Mouse (Mus musculus): Measurements from ENCODE around the gene Arf5. TPM values are rescaled to one million over a fixed set of nuclear protein-coding genes. Genes with fewer than 3 reads are reported as not detected.
A peak's percentile ranks its signal among the peaks of the same experiment; 100 is the strongest.

The Arf5 gene
- 289 and 311 TPM in 2 replicates for polyA plus RNA-seq (2014; fragmentation: Nextera tagmentation; extraction: Ambion mirVana)

- Histone ChIP-seq H3K4me3 (ENCODE audit: low read depth, low read length) (peak within 1 kb of the TSS; percentile 94), H3K27ac (replicated peaks; ENCODE audit: low read depth, low read length) (peak within 1 kb of the TSS; percentile 65), H3K4me1 (ENCODE audit: control insufficient read depth, insufficient read depth, low read length) (peaks cover 7% of the 10 kb centered on the region), H3K9me3 (replicated peaks; ENCODE audit: control insufficient read depth, low read length) (no peaks in the 10 kb centered on the region), H3K9ac (replicated peaks; ENCODE audit: low read length) (peak within 1 kb of the TSS; percentile 97), H3K36me3 (replicated peaks; ENCODE audit: control insufficient read depth, insufficient read depth, low read depth, low read length) (no peaks in the 10 kb centered on the region; the same call in 1 of the 2 replicates), H3K27me3 (ENCODE audit: control insufficient read depth, insufficient read depth, low read length) (no peaks in the 10 kb centered on the region), H3K4me2 (ENCODE audit: low read depth, low read length) (peak within 1 kb of the TSS; percentile 66)
- peak; percentile 60 for ATAC-seq (replicated peaks; ENCODE audit: insufficient number of reproducible peaks, low FRiP score, low TSS enrichment, low read depth)
- 3% methylated on average over 25 of the region's 42 CpGs for WGBS
- peak; percentile 89 for DNase-seq (ENCODE audit: low spot score)
These were observed at the start of gene Arf5 for GRCm38 (mm10) chr6:28423313-28423712. Gene Arf5, plus strand, starts transcription at chr6:28423560.

DNA sequence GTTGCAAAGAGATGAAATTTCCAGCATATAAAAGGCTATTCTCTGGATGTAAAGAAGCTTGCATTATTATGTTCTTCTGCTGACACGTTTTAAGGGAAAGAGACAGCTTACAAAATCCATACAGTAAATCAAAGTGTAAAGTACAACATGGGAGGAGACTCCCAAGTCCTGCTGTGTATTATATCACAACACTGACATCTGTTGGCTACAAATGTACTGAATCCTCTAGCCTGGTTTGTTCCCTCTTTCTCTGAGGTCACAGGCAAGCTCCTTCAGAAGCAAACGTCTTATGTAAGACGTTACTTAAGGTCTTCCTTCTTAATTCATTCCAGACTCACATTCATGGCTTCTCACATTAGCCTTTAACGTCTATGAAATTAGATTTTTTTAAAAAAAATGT, 41.4 kb upstream of the Arf5 start:
- ATAC-seq (replicated peaks; ENCODE audit: insufficient number of reproducible peaks, low FRiP score, low TSS enrichment, low read depth), result no peak
- 37% methylated on average over 4 of the region's 4 CpGs for WGBS

GRCm38 (mm10) chr6:28385169-28385568, 38.2 kb upstream of the Arf5 start:
- Histone ChIP-seq H3K4me2 (ENCODE audit: low read depth, low read length) (no peak overlapping the region), H3K27me3 (ENCODE audit: control insufficient read depth, insufficient read depth, low read length) (no peaks in the 10 kb centered on the region), H3K4me1 (ENCODE audit: control insufficient read depth, insufficient read depth, low read length) (no peaks in the 10 kb centered on the region), H3K27ac (replicated peaks; ENCODE audit: low read depth, low read length) (no peak overlapping the region), H3K9me3 (replicated peaks; ENCODE audit: control insufficient read depth, low read length) (no peaks in the 10 kb centered on the region), H3K36me3 (replicated peaks; ENCODE audit: control insufficient read depth, insufficient read depth, low read depth, low read length) (no peaks in the 10 kb centered on the region), H3K4me3 (ENCODE audit: low read depth, low read length) (no peak overlapping the region), H3K9ac (replicated peaks; ENCODE audit: low read length) (no peak overlapping the region)
- no peak for ATAC-seq (replicated peaks; ENCODE audit: insufficient number of reproducible peaks, low FRiP score, low TSS enrichment, low read depth)
- 85% methylated on average over 3 of the region's 3 CpGs for WGBS
- DNase-seq (ENCODE audit: low spot score), result no peak

More for the DNA sequence above, 41.4 kb upstream of the Arf5 start:
- no peak for DNase-seq (ENCODE audit: low spot score)
- Histone ChIP-seq H3K27me3 (ENCODE audit: control insufficient read depth, insufficient read depth, low read length) (no peaks in the 10 kb centered on the region), H3K4me1 (ENCODE audit: control insufficient read depth, insufficient read depth, low read length) (no peaks in the 10 kb centered on the region), H3K9me3 (replicated peaks; ENCODE audit: control insufficient read depth, low read length) (no peaks in the 10 kb centered on the region), H3K4me3 (ENCODE audit: low read depth, low read length) (no peak overlapping the region), H3K9ac (replicated peaks; ENCODE audit: low read length) (no peak overlapping the region), H3K27ac (replicated peaks; ENCODE audit: low read depth, low read length) (no peak overlapping the region), H3K4me2 (ENCODE audit: low read depth, low read length) (no peak overlapping the region), H3K36me3 (replicated peaks; ENCODE audit: control insufficient read depth, insufficient read depth, low read depth, low read length) (no peaks in the 10 kb centered on the region)

GRCm38 (mm10) chr6:28389038-28389437, 34.3 kb upstream of the Arf5 start:
- 91% methylated on average over 3 of the region's 3 CpGs for WGBS
- Histone ChIP-seq H3K4me2 (ENCODE audit: low read depth, low read length) (no peak overlapping the region), H3K4me3 (ENCODE audit: low read depth, low read length) (no peak overlapping the region), H3K27me3 (ENCODE audit: control insufficient read depth, insufficient read depth, low read length) (no peaks in the 10 kb centered on the region), H3K9me3 (replicated peaks; ENCODE audit: control insufficient read depth, low read length) (no peaks in the 10 kb centered on the region), H3K36me3 (replicated peaks; ENCODE audit: control insufficient read depth, insufficient read depth, low read depth, low read length) (no peaks in the 10 kb centered on the region), H3K27ac (replicated peaks; ENCODE audit: low read depth, low read length) (no peak overlapping the region), H3K4me1 (ENCODE audit: control insufficient read depth, insufficient read depth, low read length) (no peaks in the 10 kb centered on the region), H3K9ac (replicated peaks; ENCODE audit: low read length) (no peak overlapping the region)
- ATAC-seq (replicated peaks; ENCODE audit: insufficient number of reproducible peaks, low FRiP score, low TSS enrichment, low read depth) (no peak), DNase-seq (ENCODE audit: low spot score) (no peak)

DNA sequence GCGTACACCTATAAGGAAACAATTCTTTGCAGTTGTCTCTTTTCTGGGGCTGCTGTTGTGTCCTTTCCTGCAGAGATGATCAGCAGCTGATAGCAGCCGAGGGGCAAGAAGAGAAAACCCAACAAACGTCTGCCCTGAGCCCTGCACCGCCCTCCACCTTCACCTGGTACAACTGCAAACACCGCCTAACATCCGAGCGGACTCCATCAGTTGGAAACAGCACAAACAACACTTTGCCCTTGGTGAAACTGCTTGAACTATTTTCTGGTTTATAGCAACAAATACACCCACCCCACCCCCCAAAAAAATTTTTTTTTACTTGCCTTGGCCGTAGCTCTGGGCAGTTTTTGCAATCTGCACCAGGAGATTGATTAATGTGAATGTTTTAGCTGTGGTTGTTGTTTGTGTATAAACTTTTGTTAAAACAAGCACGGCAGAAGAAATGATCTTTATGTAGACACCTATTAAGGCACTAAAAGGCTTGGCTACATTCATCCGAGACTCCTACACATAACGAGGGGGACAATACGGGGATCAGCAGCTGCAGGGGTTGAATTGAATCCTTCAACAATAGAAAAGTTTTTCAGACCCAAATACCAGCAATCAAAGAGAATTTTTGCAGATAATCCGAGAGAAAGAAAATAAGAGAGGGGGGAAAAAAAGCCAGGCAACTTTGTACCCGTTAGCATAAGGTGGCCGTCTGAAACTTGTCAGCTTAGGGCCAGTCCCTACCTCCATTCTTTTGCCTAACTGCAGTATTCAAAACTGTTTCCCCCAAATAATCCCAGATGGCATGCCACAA, 27.1 kb upstream of the Arf5 start:
- Histone ChIP-seq H3K27ac (replicated peaks; ENCODE audit: low read depth, low read length) (no peak overlapping the region), H3K9ac (replicated peaks; ENCODE audit: low read length) (no peak overlapping the region; the same call in 1 of the 2 replicates), H3K27me3 (ENCODE audit: control insufficient read depth, insufficient read depth, low read length) (peaks cover 7% of the 10 kb centered on the region)

DNA sequence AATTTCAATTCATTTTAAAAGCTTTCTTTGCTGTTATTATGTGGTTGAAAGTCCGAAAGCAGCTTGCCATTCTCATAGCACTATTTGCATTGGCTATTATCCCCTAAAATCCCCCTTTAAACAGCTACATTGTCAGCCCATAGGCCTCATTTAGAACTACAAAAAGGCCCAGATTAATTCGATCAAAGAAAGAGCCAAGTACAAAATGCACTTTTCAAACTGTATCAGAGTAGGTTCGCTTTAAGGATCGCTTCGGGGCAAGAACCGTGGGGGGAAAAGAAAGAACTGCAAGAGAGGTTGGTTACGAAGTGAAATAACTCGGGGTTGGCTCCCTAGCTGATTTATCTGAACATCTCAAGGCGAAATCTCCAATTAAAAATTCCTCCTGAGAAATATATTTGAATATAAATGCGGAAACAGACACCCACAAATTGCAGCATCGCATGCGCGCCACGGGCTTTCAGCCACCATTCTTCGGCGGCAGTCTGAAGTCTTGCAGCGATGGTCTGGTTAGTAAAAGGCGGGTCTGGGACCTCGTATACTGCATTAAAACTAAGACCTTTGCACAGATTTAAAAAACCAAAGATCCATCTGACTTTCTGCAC, 26.4 kb upstream of the Arf5 start:
- no peaks in the 10 kb centered on the region for H3K9me3 ChIP-seq (replicated peaks; ENCODE audit: control insufficient read depth, low read length)
- H3K27me3 ChIP-seq (ENCODE audit: control insufficient read depth, insufficient read depth, low read length), result peaks cover 7% of the 10 kb centered on the region
- peak overlapping the region; percentile 37 for H3K4me3 ChIP-seq (ENCODE audit: low read depth, low read length)
- H3K36me3 ChIP-seq (replicated peaks; ENCODE audit: control insufficient read depth, insufficient read depth, low read depth, low read length), result no peaks in the 10 kb centered on the region
- ATAC-seq (replicated peaks; ENCODE audit: insufficient number of reproducible peaks, low FRiP score, low TSS enrichment, low read depth) (no peak), DNase-seq (ENCODE audit: low spot score) (peak; percentile 66)
- peak overlapping the region; percentile 69 for H3K4me2 ChIP-seq (ENCODE audit: low read depth, low read length)
- H3K9ac ChIP-seq (replicated peaks; ENCODE audit: low read length), result peak overlapping the region; percentile 30
- no peaks in the 10 kb centered on the region for H3K4me1 ChIP-seq (ENCODE audit: control insufficient read depth, insufficient read depth, low read length)
- under 1% methylated on average over 19 of the region's 19 CpGs for WGBS
- no peak overlapping the region for H3K27ac ChIP-seq (replicated peaks; ENCODE audit: low read depth, low read length)

More for the DNA sequence above, 27.1 kb upstream of the Arf5 start:
- no peak overlapping the region; the same call in 1 of the 2 replicates for H3K4me3 ChIP-seq (ENCODE audit: low read depth, low read length)
- DNase-seq (ENCODE audit: low spot score), result no peak
- H3K4me1 ChIP-seq (ENCODE audit: control insufficient read depth, insufficient read depth, low read length), result no peaks in the 10 kb centered on the region
- WGBS, result 22% methylated on average over 15 of the region's 15 CpGs
- H3K4me2 ChIP-seq (ENCODE audit: low read depth, low read length), result peak overlapping the region; percentile 69; the same call in 1 of the 2 replicates
- H3K9me3 ChIP-seq (replicated peaks; ENCODE audit: control insufficient read depth, low read length), result no peaks in the 10 kb centered on the region
- ATAC-seq (replicated peaks; ENCODE audit: insufficient number of reproducible peaks, low FRiP score, low TSS enrichment, low read depth), result no peak
- H3K36me3 ChIP-seq (replicated peaks; ENCODE audit: control insufficient read depth, insufficient read depth, low read depth, low read length), result no peaks in the 10 kb centered on the region

GRCm38 (mm10) chr6:28397681-28398203, 25.6 kb upstream of the Arf5 start, which contains the start of gene Zfp800:
Gene Zfp800, minus strand, starts transcription at chr6:28398005.
- peak; percentile 54 for DNase-seq (ENCODE audit: low spot score)
- under 1% methylated on average over 33 of the region's 33 CpGs for WGBS
- Histone ChIP-seq H3K4me3 (ENCODE audit: low read depth, low read length) (peak within 1 kb of the TSS; percentile 37), H3K4me2 (ENCODE audit: low read depth, low read length) (peak within 1 kb of the TSS; percentile 69), H3K9ac (replicated peaks; ENCODE audit: low read length) (peak within 1 kb of the TSS; percentile 30), H3K4me1 (ENCODE audit: control insufficient read depth, insufficient read depth, low read length) (no peaks in the 10 kb centered on the region), H3K27ac (replicated peaks; ENCODE audit: low read depth, low read length) (no peak within 1 kb of the TSS), H3K36me3 (replicated peaks; ENCODE audit: control insufficient read depth, insufficient read depth, low read depth, low read length) (no peaks in the 10 kb centered on the region), H3K27me3 (ENCODE audit: control insufficient read depth, insufficient read depth, low read length) (peaks cover 7% of the 10 kb centered on the region), H3K9me3 (replicated peaks; ENCODE audit: control insufficient read depth, low read length) (no peaks in the 10 kb centered on the region)
- peak; percentile 68; the same call in 1 of the 2 replicates for ATAC-seq (replicated peaks; ENCODE audit: insufficient number of reproducible peaks, low FRiP score, low TSS enrichment, low read depth)

GRCm38 (mm10) chr6:28398726-28399125, 24.6 kb upstream of the Arf5 start:
- no peak overlapping the region for H3K4me2 ChIP-seq (ENCODE audit: low read depth, low read length)
- H3K27me3 ChIP-seq (ENCODE audit: control insufficient read depth, insufficient read depth, low read length), result peaks cover 7% of the 10 kb centered on the region
- H3K9me3 ChIP-seq (replicated peaks; ENCODE audit: control insufficient read depth, low read length), result no peaks in the 10 kb centered on the region
- H3K36me3 ChIP-seq (replicated peaks; ENCODE audit: control insufficient read depth, insufficient read depth, low read depth, low read length), result no peaks in the 10 kb centered on the region
- DNase-seq (ENCODE audit: low spot score) (no peak), ATAC-seq (replicated peaks; ENCODE audit: insufficient number of reproducible peaks, low FRiP score, low TSS enrichment, low read depth) (no peak)
- H3K4me1 ChIP-seq (ENCODE audit: control insufficient read depth, insufficient read depth, low read length), result no peaks in the 10 kb centered on the region
- 80% methylated on average over 3 of the region's 3 CpGs for WGBS
- no peak overlapping the region for H3K9ac ChIP-seq (replicated peaks; ENCODE audit: low read length)
- H3K27ac ChIP-seq (replicated peaks; ENCODE audit: low read depth, low read length), result no peak overlapping the region
- H3K4me3 ChIP-seq (ENCODE audit: low read depth, low read length), result no peak overlapping the region
